Mouse (Mus musculus) stomach, postnatal 0 days (tissue): ENCODE measurements around the gene Creb5.

ENCODE experiments used
- CTCF ChIP-seq: IDR thresholded peaks from 2 replicates; pipeline ENCODE4 v1.5.1; 2016; ENCODE audit warnings: antibody characterized with exemption, low read depth, mild to moderate bottlenecking, moderate library complexity
- EP300 ChIP-seq: optimal IDR thresholded peaks from 2 replicates; pipeline ENCODE3; 2016; ENCODE audit warnings: antibody characterized with exemption

DNA sequence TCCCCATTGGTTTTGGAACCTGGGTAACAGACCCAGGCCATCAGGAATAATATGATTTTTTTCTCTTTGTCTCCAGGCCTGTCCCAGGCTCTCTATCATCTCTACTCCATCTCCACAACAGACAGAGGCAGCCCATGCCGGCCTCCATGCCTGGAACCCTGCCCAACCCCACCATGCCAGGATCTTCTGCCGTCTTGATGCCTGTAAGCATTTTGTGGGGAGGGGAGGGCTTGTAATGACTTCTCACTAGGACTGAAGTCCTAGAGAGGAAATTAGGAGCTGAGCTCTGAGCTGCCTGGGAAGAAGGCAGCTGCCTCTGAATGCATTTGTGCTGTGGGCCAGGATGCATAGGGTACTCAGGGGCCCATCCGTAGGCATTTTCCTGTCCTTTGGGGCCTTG lies 317.3 kb downstream of the Creb5 start:
- no peak for TF ChIP-seq CTCF
- no peak for TF ChIP-seq EP300
